Mouse (Mus musculus): ENCODE measurements around the gene Oprl1. TPM values are rescaled to one million over a fixed set of nuclear protein-coding genes. Genes with fewer than 3 reads are reported as not detected.

The Oprl1 gene
- polyA plus RNA-seq, 1 experiment from 2014 or later, result 1.4 TPM

DNA sequence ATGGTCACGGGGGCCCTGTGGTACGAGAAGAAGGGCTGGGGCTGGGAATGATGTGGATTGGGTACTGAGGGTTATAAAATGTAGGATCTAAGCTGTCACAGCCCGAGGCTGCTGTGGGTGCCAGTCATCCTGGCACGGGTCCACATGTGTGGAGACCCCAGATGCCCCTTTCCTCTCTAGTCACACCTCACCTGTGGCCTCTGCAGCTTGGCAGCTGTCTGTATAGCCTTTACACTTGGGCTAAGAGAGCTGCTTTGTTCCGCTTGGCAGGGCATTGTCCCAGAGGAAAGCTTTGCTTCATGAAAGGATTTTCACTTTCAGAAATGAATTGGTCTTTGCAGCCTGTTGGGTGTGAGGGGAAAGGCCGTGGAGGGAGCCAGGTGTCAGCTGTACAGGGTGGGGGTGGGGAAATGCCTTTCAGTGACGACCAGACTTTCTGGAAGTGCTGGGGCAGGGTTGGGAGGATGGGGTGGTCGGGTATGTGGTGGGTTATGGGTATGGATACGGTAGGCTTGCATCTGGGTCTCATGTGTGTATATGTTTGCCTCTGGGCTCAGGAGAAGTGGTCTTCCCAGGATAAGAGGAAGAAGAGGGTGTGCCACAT, 12.9 kb downstream of the Oprl1 start:
- Histone ChIP-seq H3K4me2 (ENCODE audit: low read depth, low read length) (no peak overlapping the region), H3K9me3 (replicated peaks; ENCODE audit: control insufficient read depth, low read length) (no peaks in the 10 kb centered on the region), H3K4me1 (ENCODE audit: control insufficient read depth, insufficient read depth, low read length) (no peaks in the 10 kb centered on the region), H3K27ac (ENCODE audit: low read length) (no peak overlapping the region), H3K4me3 (replicated peaks; ENCODE audit: low read length) (no peak overlapping the region), H3K27me3 (ENCODE audit: control insufficient read depth, insufficient read depth, low read length) (no peaks in the 10 kb centered on the region), H3K9ac (ENCODE audit: low read length) (no peak overlapping the region), H3K36me3 (ENCODE audit: control insufficient read depth, insufficient read depth, low read length) (no peaks in the 10 kb centered on the region)
- ATAC-seq (ENCODE audit: insufficient read depth, low FRiP score), result no peak
- WGBS, result 48% methylated on average over 9 of the region's 9 CpGs

DNA sequence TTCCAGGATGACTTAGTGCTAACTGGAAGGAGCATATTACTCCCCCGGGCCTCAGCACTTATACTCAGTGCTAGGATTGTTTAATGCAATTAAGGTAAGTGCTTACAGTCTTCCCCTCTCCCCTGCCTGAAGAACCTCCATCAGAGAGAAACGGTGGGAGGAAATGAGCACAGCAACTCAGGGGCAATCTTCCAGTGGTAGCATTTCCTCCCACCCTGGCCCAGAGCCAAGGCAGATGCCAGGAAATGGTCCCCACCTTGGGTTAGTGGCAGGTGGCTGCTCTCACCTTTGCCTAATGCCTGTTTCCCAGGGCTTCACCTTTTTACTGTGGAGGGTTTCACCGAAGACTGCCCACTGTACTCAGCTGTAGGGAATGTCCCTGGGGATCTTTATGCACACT, 15.2 kb downstream of the Oprl1 start:
- Histone ChIP-seq H3K4me2 (ENCODE audit: low read depth, low read length) (no peak overlapping the region), H3K27ac (ENCODE audit: low read length) (no peak overlapping the region), H3K36me3 (ENCODE audit: control insufficient read depth, insufficient read depth, low read length) (no peaks in the 10 kb centered on the region), H3K4me1 (ENCODE audit: control insufficient read depth, insufficient read depth, low read length) (no peaks in the 10 kb centered on the region), H3K27me3 (ENCODE audit: control insufficient read depth, insufficient read depth, low read length) (no peaks in the 10 kb centered on the region), H3K9me3 (replicated peaks; ENCODE audit: control insufficient read depth, low read length) (no peaks in the 10 kb centered on the region), H3K4me3 (replicated peaks; ENCODE audit: low read length) (no peak overlapping the region), H3K9ac (ENCODE audit: low read length) (no peak overlapping the region)
- 55% methylated on average over 3 of the region's 3 CpGs for WGBS
- no peak for ATAC-seq (ENCODE audit: insufficient read depth, low FRiP score)

DNA sequence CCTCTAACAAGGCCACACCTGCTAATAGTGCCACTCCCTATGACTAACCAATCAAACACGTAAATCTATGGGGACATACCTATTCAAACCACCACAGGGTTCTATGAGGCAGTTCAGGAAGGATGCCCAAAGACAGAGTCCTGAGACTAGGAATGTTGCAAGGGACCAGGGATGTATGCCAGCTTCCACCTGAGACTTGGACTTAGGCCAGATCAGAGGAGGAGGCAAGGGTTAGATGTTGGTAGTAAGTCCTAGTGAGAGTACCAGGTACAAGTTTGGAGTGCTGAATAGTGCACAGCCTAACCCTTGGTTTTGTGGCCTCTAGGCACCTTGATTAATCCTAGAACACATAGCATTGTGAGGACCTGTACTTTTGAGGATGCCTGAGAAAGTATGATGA, 37.8 kb downstream of the Oprl1 start:
- WGBS, result 72% methylated on average over 1 of the region's 1 CpGs
- H3K27ac ChIP-seq (ENCODE audit: low read length), result no peak overlapping the region
- no peak for ATAC-seq (ENCODE audit: insufficient read depth, low FRiP score)
- H3K27me3 ChIP-seq (ENCODE audit: control insufficient read depth, insufficient read depth, low read length), result no peaks in the 10 kb centered on the region
- no peaks in the 10 kb centered on the region for H3K4me1 ChIP-seq (ENCODE audit: control insufficient read depth, insufficient read depth, low read length)
- H3K4me2 ChIP-seq (ENCODE audit: low read depth, low read length), result no peak overlapping the region
- no peak overlapping the region for H3K9ac ChIP-seq (ENCODE audit: low read length)
- no peak overlapping the region for H3K4me3 ChIP-seq (replicated peaks; ENCODE audit: low read length)
- H3K9me3 ChIP-seq (replicated peaks; ENCODE audit: control insufficient read depth, low read length), result no peaks in the 10 kb centered on the region
- no peaks in the 10 kb centered on the region for H3K36me3 ChIP-seq (ENCODE audit: control insufficient read depth, insufficient read depth, low read length)

DNA sequence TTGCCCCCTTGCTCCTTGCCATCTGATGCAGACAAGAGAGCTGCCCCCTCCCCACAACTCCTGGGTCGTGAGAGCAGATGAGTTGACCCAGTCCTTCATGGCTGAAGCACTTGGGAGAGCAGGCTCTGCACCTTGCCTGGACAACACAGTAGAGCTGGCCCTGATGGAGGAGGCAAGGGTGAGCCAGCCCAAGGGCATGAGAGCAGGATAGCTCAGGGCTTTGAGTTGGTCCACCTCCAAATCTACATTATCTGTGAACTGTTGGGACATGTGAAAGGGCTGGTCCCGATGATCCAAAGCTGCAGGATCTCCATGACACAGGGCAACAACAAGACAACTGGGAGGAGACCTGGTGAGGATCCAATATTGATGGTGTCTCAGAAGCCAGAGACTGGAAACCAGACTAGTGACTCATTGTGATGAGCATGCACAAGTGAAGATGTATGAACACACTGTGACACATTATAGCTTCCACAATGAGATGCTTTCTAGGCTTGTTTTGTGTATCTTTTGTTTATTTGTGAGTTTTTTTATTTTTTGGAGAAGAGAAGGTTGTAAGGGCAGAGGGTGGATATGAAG, 43.4 kb downstream of the Oprl1 start:
- Histone ChIP-seq H3K4me2 (ENCODE audit: low read depth, low read length) (no peak overlapping the region), H3K4me1 (ENCODE audit: control insufficient read depth, insufficient read depth, low read length) (no peaks in the 10 kb centered on the region), H3K27ac (ENCODE audit: low read length) (no peak overlapping the region), H3K9me3 (replicated peaks; ENCODE audit: control insufficient read depth, low read length) (no peaks in the 10 kb centered on the region), H3K27me3 (ENCODE audit: control insufficient read depth, insufficient read depth, low read length) (no peaks in the 10 kb centered on the region), H3K36me3 (ENCODE audit: control insufficient read depth, insufficient read depth, low read length) (no peaks in the 10 kb centered on the region), H3K9ac (ENCODE audit: low read length) (no peak overlapping the region), H3K4me3 (replicated peaks; ENCODE audit: low read length) (no peak overlapping the region)
- 59% methylated on average over 2 of the region's 2 CpGs for WGBS
- no peak for ATAC-seq (ENCODE audit: insufficient read depth, low FRiP score)

DNA sequence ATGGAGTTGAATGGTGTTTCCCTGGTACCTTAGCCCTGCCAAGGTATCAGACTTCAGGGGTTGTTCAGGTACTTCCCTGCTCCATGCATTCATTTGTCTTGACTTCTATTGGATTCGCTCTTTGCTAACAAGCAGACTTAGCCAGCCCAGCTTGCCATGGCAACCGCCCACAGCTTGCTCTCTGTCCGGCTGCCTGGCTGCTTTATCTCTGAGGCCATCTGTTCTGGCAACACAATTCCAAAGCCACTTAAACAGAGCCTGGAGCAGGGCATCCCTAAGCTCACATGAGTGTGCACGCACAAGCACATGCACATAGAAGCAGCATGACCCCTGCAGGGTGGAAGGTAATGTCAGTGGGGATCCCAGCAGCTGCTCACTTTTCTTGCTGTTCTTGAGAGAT, 44.2 kb downstream of the Oprl1 start:
- 28% methylated on average over 4 of the region's 4 CpGs for WGBS
- Histone ChIP-seq H3K4me2 (ENCODE audit: low read depth, low read length) (no peak overlapping the region), H3K4me3 (replicated peaks; ENCODE audit: low read length) (no peak overlapping the region), H3K27ac (ENCODE audit: low read length) (no peak overlapping the region), H3K9ac (ENCODE audit: low read length) (no peak overlapping the region), H3K36me3 (ENCODE audit: control insufficient read depth, insufficient read depth, low read length) (no peaks in the 10 kb centered on the region), H3K9me3 (replicated peaks; ENCODE audit: control insufficient read depth, low read length) (no peaks in the 10 kb centered on the region), H3K27me3 (ENCODE audit: control insufficient read depth, insufficient read depth, low read length) (no peaks in the 10 kb centered on the region), H3K4me1 (ENCODE audit: control insufficient read depth, insufficient read depth, low read length) (no peaks in the 10 kb centered on the region)
- ATAC-seq (ENCODE audit: insufficient read depth, low FRiP score), result no peak; the same call in 1 of the 2 replicates

DNA sequence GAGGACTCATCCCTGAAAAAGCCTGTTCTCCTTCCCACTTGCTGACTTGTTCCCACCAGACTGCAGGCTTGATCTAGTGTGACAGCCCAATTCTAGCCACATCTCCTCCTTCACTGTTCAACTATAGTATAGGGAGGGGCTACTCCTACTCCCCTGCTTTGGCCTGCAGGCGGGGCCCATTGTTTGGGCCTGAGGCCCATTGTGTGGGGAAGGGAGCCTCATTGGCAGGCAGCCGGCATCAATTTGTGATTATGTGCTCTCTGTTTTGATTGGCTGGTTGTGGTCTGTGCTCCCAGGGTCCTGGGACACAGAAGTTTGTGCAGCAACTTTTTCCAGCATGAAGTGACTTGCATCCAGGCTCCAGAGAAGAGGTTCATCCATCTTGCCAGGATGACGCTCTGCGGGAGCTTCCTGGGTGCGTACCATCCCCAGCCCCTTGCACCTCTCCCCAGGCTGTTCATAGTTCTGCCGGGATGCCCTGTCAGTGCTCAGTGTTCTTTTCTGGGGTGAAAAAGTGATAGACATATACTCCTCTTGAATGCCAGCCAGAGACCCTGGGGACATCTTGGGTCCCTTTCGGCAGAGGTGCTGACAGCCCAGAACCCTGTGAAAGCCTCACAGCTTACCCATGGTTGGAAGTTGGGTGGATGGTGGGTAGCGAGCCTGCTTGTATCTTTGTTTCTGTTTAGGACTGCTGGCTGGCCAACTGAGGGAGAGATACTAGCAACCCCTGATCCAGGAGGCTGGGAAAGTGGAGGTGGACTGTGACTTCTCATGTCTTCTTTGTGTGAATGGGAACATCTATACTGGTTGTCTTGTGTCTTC, 48.4 kb downstream of the Oprl1 start, which contains the start of gene Myt1:
Gene Myt1 (plus strand): TSS at position 327 of the 825 bp plus-strand sequence.
- peaks cover 3% of the 10 kb centered on the region; the same call in 1 of the 2 replicates for H3K27me3 ChIP-seq (ENCODE audit: control insufficient read depth, insufficient read depth, low read length)
- ATAC-seq (ENCODE audit: insufficient read depth, low FRiP score), result no peak
- no peak within 1 kb of the TSS for H3K27ac ChIP-seq (ENCODE audit: low read length)
- no peaks in the 10 kb centered on the region for H3K4me1 ChIP-seq (ENCODE audit: control insufficient read depth, insufficient read depth, low read length)
- no peaks in the 10 kb centered on the region for H3K36me3 ChIP-seq (ENCODE audit: control insufficient read depth, insufficient read depth, low read length)
- H3K4me2 ChIP-seq (ENCODE audit: low read depth, low read length), result no peak within 1 kb of the TSS
- no peak within 1 kb of the TSS for H3K4me3 ChIP-seq (replicated peaks; ENCODE audit: low read length)
- no peak within 1 kb of the TSS for H3K9ac ChIP-seq (ENCODE audit: low read length)
- 54% methylated on average over 8 of the region's 8 CpGs for WGBS
- no peaks in the 10 kb centered on the region for H3K9me3 ChIP-seq (replicated peaks; ENCODE audit: control insufficient read depth, low read length)

DNA sequence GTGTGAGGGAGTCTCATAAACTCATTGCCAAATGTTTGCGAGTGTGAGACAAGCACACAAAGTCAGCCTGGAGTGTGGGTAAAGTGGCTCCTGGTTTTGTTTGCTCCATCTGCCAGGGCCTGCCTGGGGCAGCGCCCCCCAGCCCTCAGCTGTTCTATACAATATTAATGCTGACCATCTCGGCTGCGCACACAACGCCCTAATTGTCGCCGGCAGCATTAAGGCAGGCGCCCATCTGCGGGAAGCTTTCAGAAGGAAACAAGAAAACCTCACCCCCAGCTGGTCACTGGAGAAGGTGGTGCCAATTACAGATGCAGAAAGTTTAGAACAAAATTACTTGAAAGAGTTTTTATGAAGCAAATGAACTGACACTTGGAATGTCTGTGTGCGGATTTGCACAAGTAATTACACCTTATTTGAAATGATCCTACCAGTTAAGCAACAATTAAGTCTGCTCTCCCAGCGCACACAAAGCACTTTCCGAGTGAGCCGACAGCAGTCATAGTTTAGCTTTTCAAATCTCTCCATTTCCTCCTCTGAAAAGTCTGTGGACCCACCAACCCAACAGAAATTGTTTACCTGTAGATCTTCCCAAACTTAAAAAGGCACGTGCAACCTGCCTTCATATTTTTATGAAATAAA, 49.2 kb downstream of the Oprl1 start:
- Histone ChIP-seq H3K4me1 (ENCODE audit: control insufficient read depth, insufficient read depth, low read length) (no peaks in the 10 kb centered on the region), H3K27ac (ENCODE audit: low read length) (no peak overlapping the region), H3K9me3 (replicated peaks; ENCODE audit: control insufficient read depth, low read length) (no peaks in the 10 kb centered on the region), H3K9ac (ENCODE audit: low read length) (no peak overlapping the region), H3K4me2 (ENCODE audit: low read depth, low read length) (no peak overlapping the region), H3K36me3 (ENCODE audit: control insufficient read depth, insufficient read depth, low read length) (no peaks in the 10 kb centered on the region), H3K4me3 (replicated peaks; ENCODE audit: low read length) (no peak overlapping the region), H3K27me3 (ENCODE audit: control insufficient read depth, insufficient read depth, low read length) (peaks cover 3% of the 10 kb centered on the region; the same call in 1 of the 2 replicates)
- no peak for ATAC-seq (ENCODE audit: insufficient read depth, low FRiP score)
- 31% methylated on average over 14 of the region's 14 CpGs for WGBS

DNA sequence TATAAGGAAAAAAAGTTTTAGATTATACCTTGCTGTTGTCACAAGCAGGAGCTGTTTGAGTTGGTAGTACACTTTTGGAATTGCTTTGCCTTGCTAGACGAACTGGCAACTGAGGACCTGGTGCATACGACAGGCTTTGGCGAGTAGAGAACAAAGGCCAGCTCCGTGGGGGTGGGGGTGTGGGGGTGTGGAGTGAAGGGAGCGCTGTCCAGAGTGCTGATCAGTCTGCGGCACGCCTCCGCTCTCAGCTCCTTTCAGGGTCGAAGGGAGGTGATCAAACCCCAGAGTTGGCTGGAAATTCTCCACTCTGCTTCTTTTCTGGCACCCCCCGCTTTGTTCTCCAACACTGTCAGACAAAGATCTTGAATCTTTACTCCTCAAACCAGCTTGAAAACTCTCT, 49.8 kb downstream of the Oprl1 start:
- Histone ChIP-seq H3K4me2 (ENCODE audit: low read depth, low read length) (no peak overlapping the region), H3K9ac (ENCODE audit: low read length) (no peak overlapping the region), H3K4me1 (ENCODE audit: control insufficient read depth, insufficient read depth, low read length) (no peaks in the 10 kb centered on the region), H3K27me3 (ENCODE audit: control insufficient read depth, insufficient read depth, low read length) (peaks cover 3% of the 10 kb centered on the region; the same call in 1 of the 2 replicates), H3K4me3 (replicated peaks; ENCODE audit: low read length) (no peak overlapping the region), H3K36me3 (ENCODE audit: control insufficient read depth, insufficient read depth, low read length) (no peaks in the 10 kb centered on the region), H3K27ac (ENCODE audit: low read length) (no peak overlapping the region), H3K9me3 (replicated peaks; ENCODE audit: control insufficient read depth, low read length) (no peaks in the 10 kb centered on the region)
- no peak for ATAC-seq (ENCODE audit: insufficient read depth, low FRiP score)
- 1% methylated on average over 10 of the region's 10 CpGs for whole genome bisulfite sequencing

DNA sequence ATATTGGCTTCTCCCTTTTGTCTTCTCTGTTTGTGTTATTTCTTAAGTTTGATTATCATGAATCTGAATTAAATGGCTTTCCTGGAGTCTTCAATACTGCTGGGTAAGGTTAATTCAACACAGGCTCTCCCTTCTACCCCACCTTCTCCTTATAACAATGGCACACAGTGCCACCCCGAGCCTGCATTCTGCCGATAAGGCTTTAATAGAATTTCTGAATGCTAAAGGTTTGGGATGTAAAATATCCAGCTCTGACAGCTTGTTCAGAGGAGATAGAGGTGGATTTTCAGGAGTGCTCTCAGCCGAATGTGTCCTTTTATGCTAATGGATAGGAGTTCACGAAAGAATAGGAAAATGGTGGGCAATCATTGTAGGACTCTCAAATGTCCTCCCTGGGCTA, 50.4 kb downstream of the Oprl1 start:
- H3K4me2 ChIP-seq (ENCODE audit: low read depth, low read length), result no peak overlapping the region
- WGBS, result 86% methylated on average over 4 of the region's 4 CpGs
- peaks cover 3% of the 10 kb centered on the region; the same call in 1 of the 2 replicates for H3K27me3 ChIP-seq (ENCODE audit: control insufficient read depth, insufficient read depth, low read length)
- no peaks in the 10 kb centered on the region for H3K36me3 ChIP-seq (ENCODE audit: control insufficient read depth, insufficient read depth, low read length)
- no peak overlapping the region for H3K9ac ChIP-seq (ENCODE audit: low read length)
- ATAC-seq (ENCODE audit: insufficient read depth, low FRiP score), result no peak
- no peaks in the 10 kb centered on the region for H3K4me1 ChIP-seq (ENCODE audit: control insufficient read depth, insufficient read depth, low read length)
- no peaks in the 10 kb centered on the region for H3K9me3 ChIP-seq (replicated peaks; ENCODE audit: control insufficient read depth, low read length)
- no peak overlapping the region for H3K27ac ChIP-seq (ENCODE audit: low read length)
- H3K4me3 ChIP-seq (replicated peaks; ENCODE audit: low read length), result no peak overlapping the region

All from stomach, embryonic 16.5 days (tissue).